Mouse (Mus musculus): ENCODE results near the gene Rab38.

Gene Rab38

GRCm38 (mm10) chr7:88536127-88536531 lies 106.1 kb downstream of the Rab38 start:
- DNase-seq: no peak

DNA sequence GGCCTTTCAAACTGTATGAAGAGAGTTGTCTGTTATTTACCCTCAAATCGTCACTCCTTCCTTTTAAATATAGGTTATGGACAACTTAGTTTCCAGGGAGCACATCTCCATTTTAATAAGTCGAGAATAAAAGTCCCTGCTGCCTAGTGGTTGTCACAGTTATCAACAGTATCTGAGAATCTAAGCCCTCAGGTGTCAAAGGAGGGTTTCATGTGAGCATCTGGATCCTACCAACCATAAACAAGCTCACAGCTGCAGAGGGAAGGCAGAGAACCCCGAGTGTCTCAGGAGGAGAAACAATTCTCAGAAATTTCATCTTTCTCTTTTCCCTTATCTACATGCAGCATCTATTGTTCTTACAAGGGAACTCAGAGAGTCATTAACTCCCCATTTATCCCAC lies 106.7 kb downstream of the Rab38 start:
- no peak for DNase-seq

Data from kidney, postnatal 36 days (tissue).